Mouse (Mus musculus) layer of hippocampus, adult 9-11 months (tissue): Measurements from ENCODE around the gene Hsd17b1.
"Not testable (repeated sequence)": the region's sequence is repeated elsewhere in the genome, so short reads cannot be mapped to it uniquely, and the experiment has no call there.

Experiments
- DNase-seq: peaks from one replicate; pipeline ENCODE4 v3.0.0; 2022

Gene Hsd17b1

DNA sequence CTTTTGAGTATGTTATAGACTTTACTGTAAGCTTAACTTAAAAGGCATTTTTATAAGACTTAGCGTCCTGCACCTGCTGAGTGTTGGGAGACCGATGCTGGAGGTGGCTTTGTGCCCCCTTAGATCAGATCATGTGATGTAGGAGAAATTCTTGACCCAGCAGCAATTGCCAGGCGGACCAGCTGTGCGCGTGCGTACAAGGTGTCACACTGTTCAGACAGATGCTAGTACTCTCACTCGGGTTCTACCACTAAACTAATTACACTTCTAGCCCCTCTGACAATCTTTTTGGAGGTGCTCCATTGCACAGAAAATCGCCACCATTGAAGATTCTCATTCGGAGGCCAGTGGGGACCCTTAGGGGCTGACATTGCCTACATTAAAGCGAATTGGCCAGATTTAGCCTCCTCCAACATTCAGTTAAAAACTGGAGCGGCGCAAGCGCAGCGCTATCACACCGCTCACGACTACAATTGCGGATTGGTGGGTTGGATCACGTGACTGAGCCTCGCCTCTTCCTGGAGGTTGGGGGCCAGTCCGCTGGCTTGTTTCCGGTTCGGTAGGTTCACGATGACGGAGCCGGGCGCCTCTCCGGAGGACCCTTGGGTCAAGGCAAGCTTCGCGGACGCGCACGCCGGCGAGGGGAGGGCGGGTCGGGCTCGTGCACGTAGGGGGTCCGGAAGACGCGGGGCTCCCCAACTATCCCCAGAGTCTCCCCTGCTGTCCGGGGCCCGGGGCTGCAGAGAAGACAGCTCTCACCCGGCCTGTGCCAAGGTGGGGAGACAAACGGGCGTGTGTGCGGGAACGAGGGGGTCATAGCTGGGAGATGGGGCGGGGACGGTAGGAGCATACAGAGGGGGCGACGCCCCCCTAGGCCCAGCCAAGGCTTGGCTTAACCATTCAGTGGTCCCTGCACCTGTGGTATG, 8.8 kb downstream of the Hsd17b1 start, which contains the start of gene Mlx:
TSS of gene Mlx (plus strand) at position 522 of the 926 bp plus-strand sequence.
- peak; percentile 94 for DNase-seq

DNA sequence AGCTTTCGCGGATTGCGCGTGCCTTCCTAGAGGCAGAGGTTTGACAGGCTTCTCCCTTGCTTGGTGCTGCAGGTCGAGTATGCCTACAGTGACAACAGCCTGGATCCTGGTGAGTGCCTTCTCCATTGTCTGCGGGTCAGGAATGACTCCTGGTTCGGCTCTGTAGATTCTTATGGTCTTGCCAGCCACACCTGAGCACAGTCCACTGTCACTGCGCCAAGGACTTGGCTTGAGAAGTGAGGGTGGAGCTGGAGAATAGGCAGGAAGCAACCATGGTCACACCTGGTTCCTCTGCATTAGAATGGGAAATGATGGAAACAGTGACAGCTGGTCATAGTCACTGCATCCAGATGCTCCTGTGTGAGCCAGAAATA, 9.5 kb downstream of the Hsd17b1 start:
- DNase-seq, result no peak

DNA sequence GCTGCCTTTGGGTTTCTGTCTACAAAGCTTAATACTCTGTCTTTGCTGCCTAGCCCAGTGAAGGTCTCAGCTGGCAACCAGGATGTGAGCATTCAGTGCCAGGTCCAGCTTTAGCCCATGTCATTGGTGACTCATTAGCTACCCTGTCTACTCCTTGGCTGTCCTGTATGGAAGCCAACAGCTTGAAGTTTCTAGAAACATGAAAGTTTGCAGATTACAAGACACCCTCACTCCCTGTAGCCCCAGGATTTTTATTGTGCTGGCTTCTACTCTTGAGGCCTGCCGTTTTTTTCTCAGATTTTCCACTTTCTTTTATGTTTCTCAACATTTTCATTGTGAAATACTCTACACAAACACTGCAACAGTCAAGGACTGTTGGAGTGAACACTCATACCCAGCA, 11.7 kb downstream of the Hsd17b1 start:
- DNase-seq, result no peak

DNA sequence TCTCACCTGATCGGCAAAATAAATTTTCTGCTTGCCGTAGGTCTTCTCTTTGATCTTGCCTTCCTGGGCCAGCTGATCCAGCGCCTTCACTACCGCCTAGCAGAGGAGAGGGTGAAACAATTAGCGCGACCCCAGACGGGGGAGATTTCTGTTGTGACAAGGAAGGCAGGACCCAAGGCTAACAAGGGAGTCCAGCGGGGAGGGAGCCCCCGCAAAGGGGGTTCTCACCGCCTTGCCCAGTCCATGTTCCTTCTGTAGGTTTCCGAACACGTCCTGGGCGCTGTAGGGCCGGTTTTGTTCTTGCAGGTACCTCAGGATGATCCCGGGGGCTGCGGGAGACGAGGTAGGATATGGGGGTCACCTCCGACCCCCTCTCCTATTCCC, 16.7 kb downstream of the Hsd17b1 start:
- DNase-seq, result no peak

DNA sequence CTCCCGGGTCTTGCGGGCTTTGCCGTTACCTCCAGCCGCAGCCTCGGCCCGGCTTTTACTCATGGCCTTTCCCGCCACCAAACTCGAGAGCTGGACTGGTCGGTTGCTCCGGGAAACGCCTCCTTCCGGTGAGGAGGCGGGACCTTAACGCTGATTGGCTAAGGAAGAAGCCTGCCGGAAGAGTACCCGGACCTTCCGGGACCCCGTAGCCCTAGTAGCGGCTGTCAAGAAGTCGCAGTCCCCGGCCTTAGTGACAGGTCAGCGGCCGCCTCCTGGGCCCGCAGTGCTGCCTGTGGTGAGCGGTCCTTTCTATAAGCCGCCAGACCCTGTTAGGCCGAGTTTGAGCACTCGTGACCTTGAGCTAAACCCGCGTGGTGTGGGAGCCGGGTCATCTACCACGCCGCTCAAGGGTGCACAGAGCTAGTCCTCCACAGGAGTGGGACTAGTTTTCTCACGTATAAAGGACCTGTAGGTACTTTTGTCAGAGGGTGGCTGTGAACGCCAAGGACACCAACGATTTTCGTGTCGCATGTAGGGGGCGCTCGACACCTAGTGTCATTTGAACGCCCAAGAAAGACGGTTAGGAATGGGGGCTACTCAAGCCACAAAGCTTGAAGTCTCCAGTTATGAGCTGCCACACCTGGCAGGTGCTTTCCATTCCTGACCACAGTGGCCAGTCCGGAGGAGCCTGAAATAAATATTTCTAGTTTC, 17.3 kb downstream of the Hsd17b1 start, which contains the start of gene Psmc3ip:
TSS of gene Psmc3ip (minus strand) at position 123 of the 711 bp plus-strand sequence.
- DNase-seq, result peak; percentile 95

DNA sequence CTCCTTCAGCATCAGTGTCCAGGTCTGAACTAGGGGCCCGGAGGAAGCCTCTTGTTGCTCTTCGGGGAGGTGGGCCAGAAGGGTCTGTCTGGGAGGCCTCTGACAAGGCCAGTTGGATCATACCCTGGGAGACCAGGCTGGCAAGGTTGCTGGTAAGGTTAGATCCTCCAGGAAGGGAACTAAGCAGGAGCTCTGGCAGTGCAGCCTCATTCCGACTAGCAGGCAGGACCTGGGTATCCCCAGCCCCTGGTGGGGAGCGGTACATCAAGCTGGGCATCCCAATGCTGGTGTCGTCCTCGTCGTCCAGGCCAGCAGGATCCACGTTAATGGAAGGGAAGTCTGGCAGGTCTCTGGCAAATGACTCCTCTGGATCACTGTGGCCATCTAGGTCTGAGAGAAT, 20.0 kb downstream of the Hsd17b1 start:
- DNase-seq, result no peak

DNA sequence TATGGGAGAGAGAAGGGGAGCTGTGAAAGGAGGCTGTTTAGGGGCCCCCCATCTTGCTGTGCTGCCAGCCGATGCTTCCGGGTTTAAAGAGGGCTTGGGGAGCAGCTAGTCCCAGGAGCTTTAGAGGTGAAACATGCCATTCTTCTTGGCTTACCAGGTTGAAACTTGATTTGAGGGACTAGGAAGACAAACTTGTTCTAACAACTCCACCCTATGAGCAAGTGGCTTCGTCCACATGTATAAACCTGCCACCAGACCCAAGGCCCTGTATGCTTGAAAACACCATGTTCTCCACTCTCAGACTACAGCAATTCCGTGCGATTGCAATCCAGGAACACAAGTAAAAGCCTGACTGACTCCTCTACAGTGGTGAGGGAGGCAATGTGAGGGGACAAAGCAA, 24.8 kb downstream of the Hsd17b1 start:
- no peak for DNase-seq

DNA sequence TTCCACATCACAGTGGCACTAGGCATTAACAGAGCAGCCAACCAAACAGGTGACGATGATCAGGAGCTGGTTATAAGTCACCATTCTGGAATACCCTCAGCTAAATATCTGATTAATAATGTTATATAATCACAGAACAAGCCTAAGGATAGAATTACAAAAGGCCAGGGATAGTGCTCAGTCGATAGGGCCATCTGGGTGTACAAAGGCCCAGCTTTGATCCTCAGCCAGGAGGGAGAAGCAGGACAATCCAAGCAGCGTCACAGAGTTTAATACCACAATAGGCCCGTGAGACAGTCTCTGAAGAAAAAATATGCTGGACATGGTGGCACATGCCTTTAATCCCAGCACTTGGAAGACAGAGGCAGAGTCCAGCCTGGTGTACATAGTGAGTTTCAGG, 31.1 kb downstream of the Hsd17b1 start:
- no peak for DNase-seq

DNA sequence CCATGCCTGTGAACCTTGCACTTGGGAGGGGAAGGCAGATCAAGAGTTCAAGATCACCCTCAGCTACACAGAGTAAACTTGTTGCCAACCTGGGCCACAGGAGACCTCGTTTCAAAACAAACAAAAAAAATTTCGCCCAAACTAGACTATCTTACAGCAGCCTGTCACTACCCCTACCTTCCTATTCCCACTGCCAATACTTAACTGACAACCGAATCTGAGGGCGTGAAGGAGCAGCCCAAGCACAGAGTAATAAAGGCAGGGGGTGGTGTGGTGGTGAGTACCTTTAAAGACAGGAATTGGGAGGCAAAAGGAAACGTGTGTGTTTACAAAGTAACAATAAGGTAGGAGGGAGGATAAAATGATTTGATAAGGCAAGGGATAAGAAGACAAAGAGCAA, 32.5 kb downstream of the Hsd17b1 start:
- DNase-seq, result no peak

DNA sequence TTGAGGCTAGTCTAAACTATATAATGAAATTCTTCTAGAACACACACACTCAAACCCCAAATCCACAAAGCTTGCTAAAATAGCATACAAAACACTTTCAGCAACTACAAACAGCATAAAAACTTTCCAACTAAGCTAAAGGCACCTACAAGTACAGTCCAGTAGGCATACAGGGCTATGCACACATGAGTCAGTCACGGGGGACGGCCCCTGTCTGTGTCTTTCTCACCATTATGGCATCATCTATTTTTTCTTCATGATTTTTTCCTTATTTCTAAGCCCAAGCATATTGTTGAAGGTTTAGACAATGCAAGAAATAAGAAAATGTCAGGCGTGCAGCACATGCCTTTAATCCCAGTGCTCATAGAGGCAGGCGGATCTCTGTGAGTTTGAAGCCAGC, 33.0 kb downstream of the Hsd17b1 start:
- DNase-seq, result no peak

DNA sequence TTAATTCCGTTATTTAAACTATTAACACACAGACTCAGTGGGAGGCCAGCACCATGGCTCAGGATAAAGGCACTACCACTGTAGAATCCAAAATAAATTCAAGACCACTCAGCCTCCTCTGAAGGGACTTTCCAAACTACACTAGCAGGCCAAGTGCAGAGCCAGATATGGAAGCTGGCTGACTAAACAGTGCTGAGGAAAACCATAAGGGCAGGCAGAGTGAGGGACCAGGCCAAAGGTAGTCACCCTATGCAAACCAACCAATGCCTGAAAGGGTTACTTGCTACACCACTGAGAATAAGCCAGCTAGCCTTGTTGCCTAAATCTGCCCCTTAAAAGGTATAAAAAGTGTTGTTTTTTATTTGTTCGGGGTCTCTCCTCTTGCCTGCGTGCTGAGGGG, 34.0 kb downstream of the Hsd17b1 start:
- no peak for DNase-seq

DNA sequence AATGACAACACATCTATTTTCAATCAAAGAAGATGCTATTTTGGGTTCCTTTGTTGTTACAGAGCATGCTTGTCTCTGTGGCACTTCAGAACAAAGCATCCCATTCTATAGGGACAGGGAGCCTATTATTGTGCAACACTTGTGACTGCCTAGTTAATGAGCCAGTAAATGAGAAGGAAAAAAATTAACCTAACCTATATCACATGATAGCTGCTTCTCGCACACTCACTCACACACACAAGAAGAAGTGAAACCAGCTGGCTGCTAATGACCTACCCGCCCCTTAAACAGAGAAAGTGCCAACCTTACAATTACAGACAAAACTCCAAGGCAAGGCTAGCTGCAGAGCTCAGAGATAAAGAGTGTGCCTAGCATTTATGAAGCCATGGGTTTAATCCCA, 37.4 kb downstream of the Hsd17b1 start:
- peak; percentile 52 for DNase-seq

DNA sequence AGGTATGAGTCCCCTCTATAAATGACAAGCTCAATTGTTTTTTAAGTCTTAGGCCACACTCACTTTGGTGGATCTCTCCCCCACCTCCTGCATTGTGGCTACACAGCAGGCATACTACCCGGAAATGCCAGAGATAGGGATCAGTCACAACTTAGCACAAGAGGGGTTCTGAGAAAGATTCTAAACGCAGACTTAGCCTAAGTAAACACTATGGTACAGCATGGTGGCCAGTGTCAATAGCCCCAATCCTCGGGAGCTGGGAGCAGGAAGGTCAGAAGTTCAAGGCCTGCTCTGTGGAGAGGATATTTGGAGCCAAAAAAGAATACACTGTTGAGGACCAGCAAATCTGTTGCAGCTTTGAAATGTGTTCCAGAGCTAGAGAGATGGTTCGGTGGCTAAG, 39.9 kb downstream of the Hsd17b1 start:
- DNase-seq, result no peak

DNA sequence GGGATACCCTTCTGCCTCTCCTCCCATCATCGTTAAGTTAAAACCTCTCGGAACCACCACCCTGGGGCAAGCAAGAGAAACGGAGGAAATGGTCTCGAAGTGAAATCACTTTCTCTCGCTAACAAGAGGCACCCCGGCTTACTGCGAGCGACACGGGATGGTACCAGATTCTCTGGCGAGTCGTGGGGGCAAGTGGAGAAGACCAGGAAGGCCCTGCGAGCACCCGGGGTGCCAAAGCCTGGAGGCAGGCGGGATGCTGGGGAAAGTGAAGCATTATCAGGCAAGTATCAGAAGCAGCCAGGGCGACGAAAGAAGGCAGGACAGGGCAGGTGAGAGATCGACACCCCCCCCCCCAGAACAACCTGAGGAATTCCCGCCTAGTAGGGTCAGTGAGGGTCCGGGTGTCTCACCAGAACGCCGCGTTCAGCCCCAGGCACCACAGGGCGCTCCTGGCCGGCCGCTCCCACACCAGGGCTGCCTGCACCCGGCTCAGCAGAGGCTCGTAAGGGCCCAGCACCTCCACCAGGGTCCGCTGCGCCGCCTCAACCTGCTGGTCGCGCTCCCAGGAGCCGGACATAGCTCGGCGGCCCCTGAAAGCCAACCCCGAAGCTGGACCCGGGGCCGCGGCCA, 41.0 kb downstream of the Hsd17b1 start:
- DNase-seq, result no peak

DNA sequence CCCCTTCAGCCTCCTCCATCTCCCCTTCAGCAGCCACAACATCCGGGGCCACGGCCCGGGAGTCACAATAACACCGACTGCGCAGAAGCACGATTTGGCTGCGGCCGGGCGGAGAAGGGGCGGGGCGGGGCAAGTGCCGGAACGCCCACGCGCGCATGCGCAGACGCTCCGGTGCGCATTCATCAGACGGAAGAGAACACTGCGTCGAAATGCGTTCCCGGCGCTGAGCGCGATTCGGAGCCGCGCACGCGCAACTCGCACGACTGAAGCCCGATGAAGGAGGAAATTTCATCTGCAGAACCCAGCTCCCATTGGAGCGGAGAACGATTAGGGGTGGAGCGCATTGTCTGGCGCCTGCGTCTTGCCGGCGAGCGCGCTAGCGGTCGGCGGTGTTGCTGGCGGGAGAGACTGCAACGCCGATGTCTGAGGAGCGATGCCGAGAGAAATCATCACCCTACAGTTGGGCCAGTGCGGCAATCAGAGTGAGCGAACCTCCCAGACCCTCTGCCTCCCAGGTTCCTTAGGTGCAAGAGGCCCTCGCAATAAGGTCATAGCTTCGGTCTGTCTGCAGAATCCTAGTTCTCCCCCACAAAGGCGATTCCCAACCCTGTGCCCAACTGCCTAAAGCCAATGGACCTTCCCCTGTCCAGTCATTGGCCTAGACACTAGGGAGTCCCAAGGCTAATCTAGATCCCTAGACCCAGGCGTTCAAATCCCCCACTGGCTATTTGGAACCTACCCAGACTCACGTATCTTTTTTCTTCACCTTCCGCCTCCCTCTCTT, 41.7 kb downstream of the Hsd17b1 start, which contains the start of the genes Retreg3 and Tubg1:
TSS of gene Retreg3 (minus strand) at position 133 of the 784 bp plus-strand sequence.
TSS of gene Tubg1 (plus strand) at position 178 of the 784 bp plus-strand sequence.
- peak; percentile 99 for DNase-seq

DNA sequence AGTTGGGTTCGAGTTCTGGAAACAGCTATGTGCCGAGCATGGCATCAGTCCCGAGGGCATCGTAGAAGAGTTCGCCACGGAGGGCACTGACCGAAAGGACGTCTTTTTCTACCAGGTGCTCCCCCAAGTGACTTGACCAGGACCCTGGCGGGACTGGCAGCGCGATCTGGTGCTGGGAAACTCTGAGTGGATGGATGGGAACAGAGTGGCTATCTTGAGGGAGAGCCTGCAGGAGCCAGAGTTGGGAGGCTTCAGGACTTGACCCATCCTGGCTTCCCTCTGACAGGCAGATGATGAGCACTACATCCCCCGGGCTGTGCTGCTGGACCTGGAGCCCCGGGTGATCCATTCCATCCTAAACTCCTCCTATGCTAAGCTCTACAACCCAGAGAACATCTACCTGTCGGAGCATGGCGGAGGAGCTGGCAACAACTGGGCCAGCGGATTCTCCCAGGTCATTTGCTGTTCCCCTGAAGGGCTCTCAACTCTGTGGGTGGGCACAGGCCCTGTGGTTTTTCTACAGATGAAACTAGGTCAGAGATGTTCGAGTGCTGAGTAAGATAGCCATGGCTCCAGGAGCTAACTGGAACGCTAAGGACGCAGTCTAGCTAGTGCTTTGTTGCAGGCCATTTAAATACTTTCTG, 42.5 kb downstream of the Hsd17b1 start:
- DNase-seq, result no peak

DNA sequence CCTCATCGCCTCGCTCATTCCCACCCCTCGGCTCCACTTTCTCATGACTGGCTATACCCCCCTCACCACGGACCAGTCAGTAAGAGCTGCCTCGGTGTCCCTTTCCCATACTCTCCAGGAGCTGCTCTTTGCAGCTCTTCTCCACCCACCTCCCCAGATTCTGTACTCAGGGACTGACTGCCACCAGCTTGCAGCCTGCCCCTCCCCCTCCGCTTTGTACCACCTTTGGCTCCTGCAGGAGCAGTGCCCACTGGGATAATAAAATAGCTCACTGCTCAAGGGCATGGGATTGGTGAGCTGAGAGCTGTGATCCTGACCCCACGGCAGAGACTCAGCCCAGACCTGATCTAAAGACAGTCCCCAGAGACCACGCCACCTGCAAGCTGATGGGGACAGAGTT, 46.3 kb downstream of the Hsd17b1 start:
- DNase-seq, result not testable (repeated sequence)

DNA sequence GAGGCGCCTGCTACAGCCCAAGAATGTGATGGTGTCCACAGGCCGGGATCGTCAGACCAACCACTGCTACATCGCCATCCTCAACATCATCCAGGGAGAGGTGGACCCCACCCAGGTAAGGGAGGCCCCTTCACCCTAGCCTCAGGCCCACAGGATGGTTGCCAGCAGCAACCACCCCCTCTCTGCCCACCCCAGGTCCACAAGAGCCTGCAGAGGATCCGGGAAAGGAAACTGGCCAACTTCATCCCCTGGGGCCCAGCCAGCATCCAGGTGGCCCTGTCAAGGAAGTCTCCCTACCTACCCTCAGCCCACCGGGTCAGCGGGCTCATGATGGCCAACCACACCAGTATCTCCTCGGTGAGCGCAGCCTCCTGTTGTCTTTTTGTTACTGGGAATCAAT, 46.8 kb downstream of the Hsd17b1 start:
- not testable (repeated sequence) for DNase-seq

DNA sequence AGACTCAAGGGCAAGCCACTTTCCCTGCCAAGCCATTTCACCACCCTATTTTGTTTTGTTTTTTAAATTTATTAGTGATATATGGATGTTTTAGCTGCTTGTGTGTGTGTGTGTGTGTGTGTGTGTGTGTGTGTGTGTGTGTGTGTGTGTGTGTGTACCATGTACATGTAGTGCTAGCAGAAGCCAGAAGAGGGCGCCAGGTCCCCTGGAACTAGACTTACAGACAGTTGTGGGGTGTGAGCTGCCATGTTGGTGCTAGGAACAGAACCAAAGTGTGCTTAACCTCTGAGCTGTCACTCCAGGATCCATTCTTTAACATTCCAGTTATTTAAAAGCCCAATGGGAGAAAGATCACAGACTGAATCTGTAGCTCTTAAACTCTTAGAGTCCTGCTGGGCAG, 48.9 kb downstream of the Hsd17b1 start:
- no peak for DNase-seq

DNA sequence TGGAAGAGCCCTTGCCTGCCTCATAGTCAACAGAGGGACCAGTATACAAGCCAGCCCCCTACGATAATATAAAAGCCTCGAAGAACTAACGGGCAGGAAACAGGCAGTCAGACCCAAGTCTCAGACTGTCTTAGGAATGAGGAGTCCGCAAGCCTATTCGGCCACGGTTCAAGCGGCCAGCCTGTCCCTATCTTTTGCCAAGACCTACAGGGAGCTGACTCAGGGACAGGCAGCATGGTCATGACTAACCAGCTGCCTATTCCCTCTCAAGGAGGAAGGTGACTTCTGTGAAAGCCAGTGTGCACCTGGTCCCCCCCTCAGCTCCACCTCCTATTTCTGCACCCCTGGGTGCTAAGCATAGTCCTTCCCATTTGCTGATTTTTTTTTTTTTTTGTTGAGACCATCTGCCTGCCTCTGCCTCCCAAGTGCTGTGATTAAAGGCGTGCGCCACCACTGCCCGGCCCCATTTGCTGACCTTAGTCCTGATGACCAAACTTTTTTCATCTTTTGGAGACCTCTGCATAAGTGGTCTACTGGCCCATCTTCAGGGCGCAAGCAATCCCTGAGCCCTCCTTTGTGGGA, 50.9 kb downstream of the Hsd17b1 start:
- no peak for DNase-seq
